Mouse (Mus musculus) spleen, adult 2 months (tissue): ENCODE results near the gene Clec1b.

Experiments used
- CTCF ChIP-seq: fragments of 200-500 bp; IDR thresholded peaks from 2 replicates; pipeline ENCODE4 v1.5.1; 2011; ENCODE audit warnings: mild to moderate bottlenecking, inconsistent platforms; ENCODE audit not compliant: insufficient read depth, insufficient read length, insufficient replicate concordance; ENCODE audit errors: extremely low read depth
- POLR2A ChIP-seq: fragments of 200-500 bp; IDR thresholded peaks from 2 replicates; pipeline ENCODE4 v1.6.1; 2011; ENCODE audit warnings: low read depth, low read length, inconsistent platforms

DNA sequence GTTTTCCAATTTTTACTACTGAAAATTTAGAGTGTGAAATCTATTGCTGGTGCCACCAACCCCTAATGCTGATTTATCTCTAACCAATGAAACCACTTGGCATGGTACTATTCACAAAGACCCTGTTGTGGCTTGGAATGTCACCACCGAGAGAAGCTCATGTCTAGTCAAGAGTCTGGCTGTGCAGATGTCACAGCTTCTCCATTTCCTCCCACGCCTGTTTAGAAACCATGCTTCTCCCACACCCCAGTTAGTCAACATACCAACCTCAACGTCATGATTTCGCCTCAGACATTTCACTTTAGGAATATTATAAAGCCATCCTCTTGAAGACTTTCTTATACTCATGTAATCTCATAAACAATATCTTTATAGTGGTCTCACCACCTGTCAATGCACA, 30.2 kb downstream of the Clec1b start:
- TF ChIP-seq POLR2A = no peak
- no peak for TF ChIP-seq CTCF
